Mouse (Mus musculus) layer of hippocampus, adult 2 months (tissue): ENCODE measurements around the gene Ddt. TPM values are rescaled to one million over a fixed set of nuclear protein-coding genes. Genes with fewer than 3 reads are reported as not detected.

Source experiments
- DNase-seq, 2 experiments: peaks; one replicate each; pipeline ENCODE4 v3.0.0; 2022; ENCODE audit warnings: low spot score in 2 of 2
- H3K27ac ChIP-seq: fragments of 200-600 bp; 2 replicates; pipeline ENCODE4 v1.8.1; 2022
- H3K4me3 ChIP-seq: fragments of 200-600 bp; 2 replicates; pipeline ENCODE4 v1.8.1; 2022; ENCODE audit warnings: mild to moderate bottlenecking
- CTCF ChIP-seq: fragments of 200-600 bp; conservative IDR thresholded peaks from 2 replicates; pipeline ENCODE4 v1.8.1; 2022; ENCODE audit warnings: antibody characterized with exemption, mild to moderate bottlenecking, moderate library complexity
- total RNA-seq, 2 experiments: library from RNA; stranded (reverse); gene quantifications; 2 replicates each; pipeline ENCODE4 v1.2.3; 2021

The Ddt gene
- total RNA-seq, 2 experiments from 2014 or later, result 42.3 to 46.4 TPM

GRCm38 (mm10) chr10:75763682-75764518, 9.3 kb downstream of the Ddt start, which contains the start of gene Cabin1:
Gene Cabin1, minus strand, starts transcription at chr10:75764341.
- Histone ChIP-seq H3K4me3 (peak within 1 kb of the TSS; percentile 80), H3K27ac (peak within 1 kb of the TSS; percentile 77)
- DNase-seq, result peak; percentile 98
- no peak for TF ChIP-seq CTCF

- Histone ChIP-seq H3K4me3 (no peak overlapping the region), H3K27ac (no peak overlapping the region)
- TF ChIP-seq CTCF, result no peak
- DNase-seq, result no peak
Measured at GRCm38 (mm10) chr10:75762413-75762812, 10.8 kb downstream of the Ddt start.

DNA sequence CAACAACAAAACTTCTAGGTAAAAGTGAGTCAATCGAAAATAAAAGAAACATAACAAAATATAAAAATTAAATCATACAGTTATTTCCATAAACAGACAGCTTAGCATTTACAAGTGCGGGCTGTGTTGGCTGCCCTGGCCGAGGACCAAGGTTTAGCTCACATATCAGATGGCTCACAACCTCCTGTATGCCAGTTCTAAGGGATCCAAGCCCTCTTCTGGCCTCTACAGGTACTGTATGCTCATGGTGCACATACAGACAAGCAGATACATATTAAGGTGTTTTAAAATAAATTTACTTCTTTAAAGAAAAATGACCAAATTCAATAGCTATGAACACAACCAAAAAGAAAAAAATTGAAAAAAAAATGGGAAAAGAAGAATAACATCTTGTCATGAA, 12.9 kb downstream of the Ddt start:
- no peak for DNase-seq
- no peak overlapping the region for H3K27ac ChIP-seq
- no peak overlapping the region for H3K4me3 ChIP-seq
- peak; percentile 47 for TF ChIP-seq CTCF

DNA sequence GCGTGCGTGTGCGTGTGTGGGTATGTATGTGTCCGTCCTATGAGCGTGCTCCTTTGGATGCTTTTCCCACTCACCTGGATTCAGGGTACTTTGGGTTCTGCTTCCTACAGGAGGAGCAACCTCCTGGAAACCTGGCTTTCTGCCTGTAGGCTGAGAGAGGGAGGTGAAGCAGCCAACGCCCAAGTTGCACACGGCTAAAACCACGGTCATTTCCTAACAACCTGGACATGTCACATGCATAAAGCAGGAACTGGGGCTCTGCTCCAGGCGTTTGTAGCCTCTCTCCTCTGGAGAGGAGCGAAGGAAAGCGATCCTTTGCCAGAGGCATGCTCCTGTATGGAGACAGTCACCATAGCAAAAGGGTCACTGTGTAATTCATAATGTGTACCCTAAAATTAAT, 16.5 kb downstream of the Ddt start:
- DNase-seq, result no peak
- H3K4me3 ChIP-seq, result no peak overlapping the region
- TF ChIP-seq CTCF, result no peak
- H3K27ac ChIP-seq, result no peak overlapping the region

GRCm38 (mm10) chr10:75744017-75744416, 29.2 kb downstream of the Ddt start:
- DNase-seq, result peak; percentile 81 to 84
- Histone ChIP-seq H3K4me3 (no peak overlapping the region), H3K27ac (peak overlapping the region; percentile 85)
- peak; percentile 97 for TF ChIP-seq CTCF

DNA sequence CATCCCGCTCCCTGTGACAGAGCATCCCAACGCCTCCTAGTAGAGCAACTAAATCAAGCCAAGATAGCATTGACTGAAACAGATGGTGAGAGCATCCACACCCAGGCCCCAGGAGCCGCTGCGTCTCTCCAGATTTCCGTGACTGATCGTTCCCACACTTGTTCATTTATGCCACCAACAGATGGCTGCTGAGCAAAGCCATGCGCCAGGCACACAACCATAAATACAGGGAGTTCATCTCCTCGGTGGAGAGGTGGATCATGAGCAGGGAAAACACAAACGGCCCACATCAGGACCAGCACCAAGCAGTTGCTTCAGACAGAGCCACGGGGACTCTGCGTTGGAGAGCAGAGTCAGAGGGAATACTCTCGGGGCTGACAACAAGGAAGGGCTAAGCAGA, 29.8 kb downstream of the Ddt start:
- peak; percentile 75 to 83 for DNase-seq
- peak overlapping the region; percentile 85 for H3K27ac ChIP-seq
- H3K4me3 ChIP-seq, result peak overlapping the region; percentile 24; the same call in 1 of the 2 replicates
- TF ChIP-seq CTCF, result no peak

GRCm38 (mm10) chr10:75740866-75741265, 32.3 kb downstream of the Ddt start:
- DNase-seq, result no peak
- no peak for TF ChIP-seq CTCF
- no peak overlapping the region for H3K4me3 ChIP-seq
- H3K27ac ChIP-seq, result no peak overlapping the region

GRCm38 (mm10) chr10:75725449-75725848, 47.8 kb downstream of the Ddt start:
- no peak for TF ChIP-seq CTCF
- DNase-seq, result no peak
- H3K27ac ChIP-seq, result no peak overlapping the region
- H3K4me3 ChIP-seq, result no peak overlapping the region

Other genes starting within 250 kb of the Ddt start
- gene Lrrc75b, start 213.1 kb downstream of the Ddt start, total RNA-seq, result 10 to 100 TPM in 1 of 2 experiments, 1 to 10 TPM in 1; 9.7 to 12.0 TPM
- 1 to 10 TPM; 2.7 to 4.5 TPM for gene Ggt1, start 211.8 kb downstream of the Ddt start, total RNA-seq
- 1 to 10 TPM; 2.3 TPM for gene Ggt5, start 184.1 kb downstream of the Ddt start, total RNA-seq
- 1 to 10 TPM; 2.1 TPM for gene Susd2, start 129.4 kb downstream of the Ddt start, total RNA-seq
- 10 to 100 TPM; 68.0 to 70.4 TPM for gene Cabin1, start 9.1 kb downstream of the Ddt start, total RNA-seq
- under 1 TPM in 1 of 2 experiments, not detected in 1; 0.56 TPM for gene Gm20441, start 7.5 kb upstream of the Ddt start, total RNA-seq
- gene Gstt3, start 8.0 kb upstream of the Ddt start, total RNA-seq, result 1 to 10 TPM; 1.6 to 1.8 TPM
- 1 to 10 TPM; 6.7 to 7.2 TPM for gene Gstt1, start 25.2 kb upstream of the Ddt start, total RNA-seq
- gene Gstt4, start 49.1 kb upstream of the Ddt start, total RNA-seq, result not detected
- gene Gstt2, start 64.0 kb upstream of the Ddt start, total RNA-seq, result 1 to 10 TPM; 4.7 TPM
- gene Mif, start 86.8 kb upstream of the Ddt start, total RNA-seq, result 100 to 1,000 TPM; 439 to 454 TPM
- gene Derl3, start 120.0 kb upstream of the Ddt start, total RNA-seq, result 1 to 10 TPM; 3.2 to 5.0 TPM
- gene Smarcb1, start 148.2 kb upstream of the Ddt start, total RNA-seq, result 10 to 100 TPM; 83.3 to 83.6 TPM
- gene Chchd10, start 159.7 kb upstream of the Ddt start, total RNA-seq, result 100 to 1,000 TPM; 328 to 340 TPM
- 1 to 10 TPM; 1.5 to 1.8 TPM for gene Mmp11, start 163.1 kb upstream of the Ddt start, total RNA-seq
- under 1 TPM in 1 of 2 experiments, not detected in 1; 0.56 TPM for gene Gm867, start 167.3 kb upstream of the Ddt start, total RNA-seq
- not detected for gene Vpreb3, start 169.6 kb upstream of the Ddt start, total RNA-seq
- gene Gm5134, start 181.1 kb upstream of the Ddt start, total RNA-seq, result not detected